ENCODE assay signal across 7 mouse cellular contexts in genomic region chr6:133206173-133206572, GRCm38 (mm10).
DNase-seq lines count a peak whose midpoint lies in the region; ATAC-seq and TF ChIP-seq lines count a peak whose summit lies in the region.

No protein-coding gene starts in this region.

- ATAC-seq in forebrain, embryonic 15.5 days (replicated peaks): peak; percentile 67; the same call in 1 of the 2 replicates
- ATAC-seq in kidney, postnatal 0 days (replicated peaks; ENCODE audit: low FRiP score, low read depth): peak; percentile 68
- ATAC-seq in liver, embryonic 11.5 days (replicated peaks; ENCODE audit: low FRiP score): peak; percentile 72
- peak; percentile 69; the same call in 1 of the 2 replicates for ATAC-seq in neural tube, embryonic 15.5 days (ENCODE audit: low FRiP score)

- H3K9me3 ChIP-seq in forebrain, embryonic 15.5 days: no peaks in the 10 kb centered on the region
- no peaks in the 10 kb centered on the region for H3K9me3 ChIP-seq in kidney, postnatal 0 days (replicated peaks; ENCODE audit: low read length)
- no peaks in the 10 kb centered on the region for H3K9me3 ChIP-seq in liver, embryonic 11.5 days (ENCODE audit: control insufficient read depth, low read length)
- no peaks in the 10 kb centered on the region for H3K9me3 ChIP-seq in neural tube, embryonic 15.5 days (replicated peaks)

- no peaks in the 10 kb centered on the region for H3K27me3 ChIP-seq in forebrain, embryonic 15.5 days
- no peaks in the 10 kb centered on the region for H3K27me3 ChIP-seq in kidney, postnatal 0 days (ENCODE audit: insufficient read depth, low read length)
- no peaks in the 10 kb centered on the region for H3K27me3 ChIP-seq in liver, embryonic 11.5 days (replicated peaks; ENCODE audit: control insufficient read depth, insufficient read depth, low read length)
- H3K27me3 ChIP-seq in neural tube, embryonic 15.5 days (replicated peaks): no peaks in the 10 kb centered on the region

- H3K9ac ChIP-seq in forebrain, embryonic 15.5 days (replicated peaks): no peak overlapping the region
- no peak overlapping the region for H3K9ac ChIP-seq in kidney, postnatal 0 days (ENCODE audit: low read depth, low read length)
- H3K9ac ChIP-seq in liver, embryonic 11.5 days (ENCODE audit: low read depth, low read length): no peak overlapping the region
- H3K9ac ChIP-seq in neural tube, embryonic 15.5 days (replicated peaks): no peak overlapping the region

- peak; percentile 90 for TF ChIP-seq CTCF in kidney, postnatal 0 days (IDR thresholded peaks at IDR 0.05; ENCODE audit: low read depth)

- no peak overlapping the region for H3K4me2 ChIP-seq in forebrain, embryonic 15.5 days (replicated peaks)
- H3K4me2 ChIP-seq in kidney, postnatal 0 days (ENCODE audit: low read length): no peak overlapping the region
- H3K4me2 ChIP-seq in liver, embryonic 11.5 days: no peak overlapping the region
- H3K4me2 ChIP-seq in neural tube, embryonic 15.5 days: no peak overlapping the region

- H3K27ac ChIP-seq in forebrain, embryonic 15.5 days (replicated peaks): no peak overlapping the region
- H3K27ac ChIP-seq in kidney, postnatal 0 days: no peak overlapping the region
- no peak overlapping the region for H3K27ac ChIP-seq in liver, embryonic 11.5 days (ENCODE audit: low read depth, low read length)
- H3K27ac ChIP-seq in neural tube, embryonic 15.5 days (replicated peaks): no peak overlapping the region

- H3K4me1 ChIP-seq in forebrain, embryonic 15.5 days: no peaks in the 10 kb centered on the region
- H3K4me1 ChIP-seq in kidney, postnatal 0 days (replicated peaks; ENCODE audit: insufficient read depth, low read length): no peaks in the 10 kb centered on the region
- no peaks in the 10 kb centered on the region for H3K4me1 ChIP-seq in liver, embryonic 11.5 days (replicated peaks; ENCODE audit: control insufficient read depth, insufficient read depth, low read length)
- H3K4me1 ChIP-seq in neural tube, embryonic 15.5 days: no peaks in the 10 kb centered on the region

- no peak overlapping the region for H3K4me3 ChIP-seq in forebrain, embryonic 15.5 days
- H3K4me3 ChIP-seq in kidney, postnatal 0 days (replicated peaks; ENCODE audit: low read depth, low read length): no peak overlapping the region
- H3K4me3 ChIP-seq in liver, embryonic 11.5 days (ENCODE audit: low read depth, low read length): no peak overlapping the region
- no peak overlapping the region for H3K4me3 ChIP-seq in neural tube, embryonic 15.5 days (replicated peaks)

- no peaks in the 10 kb centered on the region for H3K36me3 ChIP-seq in forebrain, embryonic 15.5 days
- H3K36me3 ChIP-seq in kidney, postnatal 0 days (ENCODE audit: insufficient read depth, low read length): no peaks in the 10 kb centered on the region
- no peaks in the 10 kb centered on the region for H3K36me3 ChIP-seq in liver, embryonic 11.5 days (ENCODE audit: control insufficient read depth, insufficient read depth, low read length)
- H3K36me3 ChIP-seq in neural tube, embryonic 15.5 days: no peaks in the 10 kb centered on the region

- WGBS in forebrain, embryonic 15.5 days: 5% methylated on average over 3 of the region's 3 CpGs
- WGBS in kidney, postnatal 0 days: 3% methylated on average over 3 of the region's 3 CpGs
- WGBS in liver, embryonic 11.5 days: 6% methylated on average over 3 of the region's 3 CpGs
- WGBS in neural tube, embryonic 15.5 days: 11% methylated on average over 3 of the region's 3 CpGs

- peak; percentile 27 for DNase-seq in A20 (ENCODE audit: low read depth, low spot score)
- peak; percentile 31 for DNase-seq in CD4-positive, CD25-positive, alpha-beta regulatory T cell, adult 2 months (ENCODE audit: low read depth, low spot score)
- peak; percentile 23 for DNase-seq in brain, adult 2 months (ENCODE audit: low read depth, low spot score)
- peak; percentile 54 for DNase-seq in kidney, postnatal 0 days (ENCODE audit: low spot score)
- DNase-seq in liver, embryonic 11.5 days (ENCODE audit: low spot score): no peak
